Mouse (Mus musculus) bone marrow, adult 2 months (tissue): ENCODE data around the gene Ect2.

Experiments used
- CTCF ChIP-seq: fragments of 200-500 bp; IDR thresholded peaks from 2 replicates; pipeline ENCODE4 v1.5.1; 2011; ENCODE audit warnings: low read length, control low read depth; ENCODE audit not compliant: control insufficient read depth, insufficient read depth
- POLR2A ChIP-seq: fragments of 200-500 bp; IDR thresholded peaks from 2 replicates; pipeline ENCODE4 v1.6.1; 2011; ENCODE audit warnings: low read depth, mild to moderate bottlenecking, control low read depth, low read length, borderline replicate concordance; ENCODE audit not compliant: control insufficient read depth

GRCm38 (mm10) chr3:27193844-27194317 is 40.2 kb upstream of the Ect2 start:
- TF ChIP-seq CTCF: no peak
- no peak for TF ChIP-seq POLR2A
